Mouse (Mus musculus) CH12.LX (cell line): ENCODE results near the gene Drc3. TPM values are rescaled to one million over a fixed set of nuclear protein-coding genes. Genes with fewer than 3 reads are reported as not detected.

Experiments used
- DNase-seq: peaks from one replicate; pipeline ENCODE4 v3.0.0-alpha.2; 2013; ENCODE audit errors: extremely low read depth
- H3K27ac ChIP-seq: 2 replicates; pipeline ENCODE4 v1.5.1; 2012; ENCODE audit warnings: low read depth, mild to moderate bottlenecking, control low read depth, moderate library complexity; ENCODE audit not compliant: insufficient read depth
- H3K27me3 ChIP-seq: replicated peaks from 2 replicates; pipeline ENCODE3; 2012; ENCODE audit warnings: inconsistent platforms
- H3K36me3 ChIP-seq, 2 experiments: replicated peaks in 1 of 2; 2 replicates each; pipeline versions ENCODE3 to v1.6.1; 2012; ENCODE audit warnings: inconsistent platforms in 1 of 2, low read length in 1 of 2, mild to moderate bottlenecking in 1 of 2, mixed read lengths in 1 of 2, moderate library complexity in 1 of 2; ENCODE audit not compliant: control insufficient read depth in 1 of 2, insufficient read depth in 1 of 2
- H3K4me1 ChIP-seq, 2 experiments: 2 replicates each; pipeline ENCODE4 v1.6.1; 2012; ENCODE audit warnings: inconsistent platforms in 1 of 2, moderate library complexity in 1 of 2; ENCODE audit not compliant: insufficient read depth in 2 of 2, control insufficient read depth in 1 of 2
- H3K4me2 ChIP-seq: 2 replicates; pipeline ENCODE4 v1.6.1; 2012; ENCODE audit warnings: low read depth, mild to moderate bottlenecking, control low read depth; ENCODE audit not compliant: poor library complexity, insufficient read depth, severe bottlenecking
- H3K4me3 ChIP-seq, 3 experiments: fragments of 150-350 bp in 1 of 3; sonication (generic) in 1 of 3; replicated peaks in 1 of 3; 2 replicates each; pipeline versions ENCODE3 to v1.5.1; 2011 to 2012; ENCODE audit warnings: low read depth in 2 of 3, low read length in 2 of 3, mild to moderate bottlenecking in 2 of 3, moderate library complexity in 2 of 3, control low read depth in 1 of 3, improper control_type of control experiment in 1 of 3, inconsistent platforms in 1 of 3, mixed read lengths in 1 of 3; ENCODE audit not compliant: poor library complexity in 1 of 3
- H3K79me2 ChIP-seq: replicated peaks from 2 replicates; pipeline ENCODE4 v1.6.1; 2012; ENCODE audit warnings: mild to moderate bottlenecking, moderate library complexity; ENCODE audit not compliant: control insufficient read depth, poor library complexity, insufficient read depth, severe bottlenecking; ENCODE audit errors: extremely low read depth
- H3K9ac ChIP-seq: 2 replicates; pipeline ENCODE4 v1.6.1; 2012; ENCODE audit warnings: low read depth, mild to moderate bottlenecking, control low read depth, moderate library complexity; ENCODE audit not compliant: insufficient read depth
- H3K9me3 ChIP-seq: replicated peaks from 2 replicates; pipeline ENCODE3; 2012; ENCODE audit warnings: low read length, inconsistent platforms, mixed read lengths
- E2F4 ChIP-seq: IDR thresholded peaks from 2 replicates; pipeline ENCODE4 v1.6.1; 2011; ENCODE audit warnings: low read depth, low read length, improper control_type of control experiment; ENCODE audit not compliant: insufficient replicate concordance
- EP300 ChIP-seq: IDR thresholded peaks from 2 replicates; pipeline ENCODE4 v1.6.1; 2011; ENCODE audit warnings: low read length, improper control_type of control experiment
- ETS1 ChIP-seq: conservative IDR thresholded peaks from 2 replicates; pipeline ENCODE4 v1.6.1; 2012; ENCODE audit warnings: low read depth, mild to moderate bottlenecking, inconsistent platforms, low read length, improper control_type of control experiment, moderate library complexity
- IRF4 ChIP-seq: IDR thresholded peaks from 2 replicates; pipeline ENCODE4 v1.6.1; 2014; ENCODE audit warnings: low read depth, mild to moderate bottlenecking, inconsistent platforms, low read length, improper control_type of control experiment
- MAZ ChIP-seq: IDR thresholded peaks from 2 replicates; pipeline ENCODE4 v1.6.1; 2012; ENCODE audit warnings: low read depth, mild to moderate bottlenecking, inconsistent platforms, low read length, improper control_type of control experiment, moderate library complexity
- RAD21 ChIP-seq: IDR thresholded peaks from 2 replicates; pipeline ENCODE4 v1.6.1; 2011; ENCODE audit warnings: low read depth, mild to moderate bottlenecking, low read length, improper control_type of control experiment, moderate library complexity
- RCOR1 ChIP-seq: conservative IDR thresholded peaks from 2 replicates; pipeline ENCODE4 v1.6.1; 2012; ENCODE audit warnings: low read depth, mild to moderate bottlenecking, inconsistent platforms, low read length, improper control_type of control experiment
- UBTF ChIP-seq: IDR thresholded peaks from 2 replicates; pipeline ENCODE4 v1.6.1; 2012; ENCODE audit warnings: low read depth, mild to moderate bottlenecking, inconsistent platforms, low read length, improper control_type of control experiment, moderate library complexity
- USF2 ChIP-seq: conservative IDR thresholded peaks from 2 replicates; pipeline ENCODE4 v1.6.1; 2011; ENCODE audit warnings: low read depth, low read length, improper control_type of control experiment
- ZKSCAN1 ChIP-seq: IDR thresholded peaks from 2 replicates; pipeline ENCODE4 v1.6.1; 2012; ENCODE audit warnings: low read depth, inconsistent platforms, low read length, improper control_type of control experiment, borderline replicate concordance
- ZMIZ1 ChIP-seq: IDR thresholded peaks from 2 replicates; pipeline ENCODE4 v1.6.1; 2012; ENCODE audit warnings: low read depth, mild to moderate bottlenecking, inconsistent platforms, low read length, improper control_type of control experiment
- ZNF384 ChIP-seq: IDR thresholded peaks from 2 replicates; pipeline ENCODE4 v1.6.1; 2012; ENCODE audit warnings: low read depth, low read length, improper control_type of control experiment, inconsistent platforms
- dilution Hi-C: fragments of 300-500 bp; cut with MboI; formaldehyde crosslinking; loops from 2 replicates; pipeline ENCODE4 v1.14.3; 2020; ENCODE audit warnings: low sequenced_read_pairs; ENCODE audit not compliant: extremely low pct_unique_long_range_greater_than_20kb, extremely low pct_ligation_motif_present
- in situ Hi-C: fragments of 300-500 bp; cut with MboI; formaldehyde crosslinking; loops from 3 replicates; pipeline ENCODE4 v1.14.3; 2019; ENCODE audit warnings: low sequenced_read_pairs, low pct_ligation_motif_present, low pct_unique_long_range_greater_than_20kb, mixed read lengths
- polyA plus RNA-seq: library from polyadenylated mRNA; unstranded; fragments of >175 nt; gene quantifications from 2 replicates; pipeline ENCODE4 v1.2.1, GENCODE M21; 2012; ENCODE audit warnings: low read depth; ENCODE audit not compliant: insufficient read length
- total RNA-seq, 2 experiments: library from RNA; depleted of rRNA; stranded (reverse); fragments of 300-350 nt in 1 of 2; fragments of >200 nt in 1 of 2; gene quantifications; 2 replicates each; pipeline ENCODE4 v1.2.3; 2012 to 2014

Gene Drc3
- total and polyA plus RNA-seq, 3 experiments: 1.4 to 3.9 (median 1.9) TPM

DNA sequence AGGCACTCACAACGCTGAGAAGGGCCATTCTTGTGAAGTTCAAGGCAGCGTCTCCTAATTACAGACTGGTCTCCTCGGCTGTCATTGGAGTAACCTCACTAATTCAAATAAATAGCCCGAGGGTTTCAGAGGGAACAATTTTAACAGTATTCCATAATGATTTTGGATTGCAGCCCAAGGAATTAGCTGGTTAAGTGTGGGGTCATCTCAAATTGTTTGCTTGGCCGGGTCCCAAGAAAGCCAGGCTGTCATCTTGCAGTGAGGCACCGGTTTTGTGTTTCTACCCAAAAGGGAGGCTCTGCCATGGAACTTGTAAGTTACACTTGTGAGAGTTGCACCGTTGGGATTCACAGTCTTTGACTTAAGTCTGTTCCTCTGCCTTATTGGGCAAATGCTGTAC, 36.9 kb upstream of the Drc3 start:
- Histone ChIP-seq H3K27me3 (no peaks in the 10 kb centered on the region), H3K9me3 (peaks cover 4% of the 10 kb centered on the region), H3K9ac (no peak overlapping the region), H3K36me3 (peaks cover 0 to 7% of the 10 kb centered on the region in 2 experiments), H3K4me3 (no peak overlapping the region), H3K27ac (no peak overlapping the region), H3K4me2 (no peak overlapping the region), H3K79me2 (no peaks in the 10 kb centered on the region), H3K4me1 (no peaks in the 10 kb centered on the region)
- dilution Hi-C loops: no loop called here
- no peak for TF ChIP-seq RAD21
- in situ Hi-C loops: no loop called here
- no peak for DNase-seq

- Histone ChIP-seq H3K4me1 (no peaks in the 10 kb centered on the region), H3K4me2 (no peak overlapping the region), H3K27ac (no peak overlapping the region), H3K4me3 (no peak overlapping the region), H3K79me2 (no peaks in the 10 kb centered on the region), H3K9ac (no peak overlapping the region), H3K36me3 (peaks cover 0 to 7% of the 10 kb centered on the region in 2 experiments), H3K27me3 (no peaks in the 10 kb centered on the region), H3K9me3 (peaks cover 4% of the 10 kb centered on the region)
- TF ChIP-seq UBTF (no peak), EP300 (no peak), ZKSCAN1 (no peak), USF2 (no peak), ZNF384 (no peak), ETS1 (no peak), MAZ (no peak), IRF4 (no peak), ZMIZ1 (no peak), RCOR1 (no peak)
- dilution Hi-C loops: no loop called here
- in situ Hi-C loops: no loop called here
- DNase-seq: no peak
Observed at GRCm38 (mm10) chr11:60316883-60317282, 36.2 kb upstream of the Drc3 start.

- Histone ChIP-seq H3K4me3 (no peak overlapping the region), H3K27me3 (no peaks in the 10 kb centered on the region), H3K9me3 (peaks cover 4% of the 10 kb centered on the region), H3K79me2 (no peaks in the 10 kb centered on the region), H3K4me2 (no peak overlapping the region), H3K9ac (no peak overlapping the region), H3K4me1 (no peaks in the 10 kb centered on the region), H3K36me3 (peaks cover 0 to 7% of the 10 kb centered on the region in 2 experiments), H3K27ac (no peak overlapping the region)
- no peak for DNase-seq
- dilution Hi-C loops: no loop called here
- in situ Hi-C loops: no loop called here
- TF ChIP-seq E2F4: no peak
Observed at GRCm38 (mm10) chr11:60317376-60318102, 35.6 kb upstream of the Drc3 start.
